Mouse (Mus musculus) left cerebral cortex, adult 8-10 months (tissue): ENCODE results near the gene Olfr669. TPM values are rescaled to one million over a fixed set of nuclear protein-coding genes. Genes with fewer than 3 reads are reported as not detected.
"Not testable (repeated sequence)": the region's sequence is repeated elsewhere in the genome, so short reads cannot be mapped to it uniquely, and the experiment has no call there.

Source experiments
- DNase-seq, 2 experiments: peaks; one replicate each; pipeline ENCODE4 v3.0.0; 2022; ENCODE audit warnings: low spot score in 2 of 2
- total RNA-seq, 4 experiments: library from RNA; stranded (reverse); gene quantifications; 2 replicates each; pipeline ENCODE4 v1.2.4; 2022

Olfr669 gene
- total RNA-seq, result not detected

GRCm38 (mm10) chr7:104933940-104934339, at the start of gene Olfr669:
TSS of gene Olfr669 (plus strand) at chr7:104934240.
- no peak for DNase-seq

DNA sequence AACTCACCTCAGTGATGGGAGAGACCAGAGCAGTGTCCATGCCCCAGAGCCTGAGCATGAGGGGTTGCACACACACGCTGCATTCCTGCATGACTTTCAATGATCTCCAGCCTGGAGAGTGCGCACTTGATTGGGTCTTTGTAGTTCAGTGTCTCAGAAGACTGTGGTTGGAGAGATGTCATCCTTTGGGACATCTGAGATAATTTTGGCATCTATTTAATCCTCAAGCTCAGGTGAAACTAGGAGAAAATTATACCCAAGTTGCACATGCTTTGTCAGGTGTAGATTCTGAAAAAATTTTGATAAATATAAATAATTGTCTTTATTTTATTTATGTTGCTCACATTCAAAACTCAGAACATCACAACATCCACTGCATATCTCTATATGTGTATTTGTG, 38.2 kb upstream of the Olfr669 start, which contains the start of gene Olfr666:
Olfr666 (minus strand) TSS at position 101 of the 400 bp plus-strand sequence.
- DNase-seq, result no peak

- no peak for DNase-seq
Measured at GRCm38 (mm10) chr7:104921382-104921781, 12.7 kb upstream of the Olfr669 start, which contains the start of gene Olfr667. TSS of gene Olfr667 (minus strand) at chr7:104921482.

- DNase-seq, result no peak
Measured at GRCm38 (mm10) chr7:104927957-104928356, 6.1 kb upstream of the Olfr669 start, which contains the start of gene Olfr668. TSS of gene Olfr668 (minus strand) at chr7:104928057.

DNA sequence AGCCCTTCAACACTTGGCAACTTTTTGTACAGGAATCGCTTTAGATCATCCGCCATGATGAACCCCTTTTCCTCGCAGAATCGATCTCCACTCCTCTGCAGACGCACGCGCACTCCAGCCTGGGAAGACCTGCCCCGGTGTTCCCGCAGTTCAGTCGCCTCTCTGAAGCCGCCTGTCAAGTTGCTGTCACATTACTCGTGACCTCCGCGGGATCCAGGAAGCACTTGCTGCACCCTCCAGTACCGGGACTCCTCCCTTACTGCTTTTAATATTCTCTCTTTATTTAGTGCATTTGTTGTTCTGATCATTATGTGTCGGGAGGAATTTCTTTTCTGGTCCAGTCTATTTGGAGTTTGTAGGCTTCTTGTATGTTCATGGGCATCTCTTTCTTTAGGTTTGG, 16.2 kb downstream of the Olfr669 start:
- not testable (repeated sequence) for DNase-seq

- DNase-seq, result no peak
Measured at GRCm38 (mm10) chr7:104962520-104962919, 28.5 kb downstream of the Olfr669 start, which contains the start of gene Olfr670. TSS of gene Olfr670 (minus strand) at chr7:104962620.

DNA sequence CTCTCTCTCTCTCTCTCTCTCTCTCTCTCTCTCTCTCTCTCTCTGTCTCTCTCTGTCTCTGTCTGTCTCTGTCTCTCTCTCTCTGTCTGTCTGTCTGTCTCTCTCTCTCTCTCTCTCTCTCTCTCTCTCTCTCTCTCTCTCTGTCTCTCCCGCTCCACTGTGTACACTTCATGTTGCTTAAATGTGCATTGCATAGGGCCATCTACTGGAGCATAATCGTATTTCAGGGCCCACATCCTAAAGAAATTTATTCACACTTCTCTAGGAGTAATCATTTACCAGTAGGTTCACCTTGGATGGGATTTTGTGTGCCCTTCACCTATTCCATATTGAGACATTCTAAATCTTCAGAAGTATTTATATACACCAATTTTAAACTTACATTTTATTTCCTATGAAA, 38.5 kb downstream of the Olfr669 start:
- not testable (repeated sequence) for DNase-seq

DNA sequence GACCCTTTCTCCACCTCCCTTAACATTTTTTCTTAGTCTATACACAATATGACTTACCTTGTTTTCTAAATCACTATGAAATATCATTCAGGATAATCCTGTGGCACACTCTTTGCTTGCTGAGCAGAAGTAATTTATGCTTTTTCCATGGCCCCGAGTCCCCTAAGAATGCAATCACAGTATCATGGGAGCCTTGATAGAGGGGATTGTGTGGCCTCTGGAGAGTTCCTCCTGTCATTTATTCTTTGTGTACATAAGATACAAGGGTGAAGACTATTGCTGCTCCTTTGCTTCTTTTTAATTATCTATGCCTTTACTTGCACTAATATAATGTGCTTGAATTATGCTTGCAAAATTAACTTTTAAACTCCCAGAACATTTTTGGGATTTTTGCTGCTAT, 45.0 kb downstream of the Olfr669 start, which contains the start of gene Olfr671:
Olfr671 (minus strand) TSS at position 101 of the 400 bp plus-strand sequence.
- no peak for DNase-seq

Other genes with a start within 250 kb of the Olfr669 start
- gene Olfr661, start 247.7 kb upstream of the Olfr669 start, total RNA-seq, result not detected
- not detected for gene Usp17le, start 156.8 kb upstream of the Olfr669 start, total RNA-seq
- gene Usp17lb, start 91.6 kb upstream of the Olfr669 start, total RNA-seq, result not detected
- not detected for gene Usp17la, start 77.2 kb upstream of the Olfr669 start, total RNA-seq
- not detected for gene Olfr665, start 56.2 kb upstream of the Olfr669 start, total RNA-seq
- not detected for gene Olfr666, start 38.3 kb upstream of the Olfr669 start, total RNA-seq
- not detected for gene Olfr667, start 12.8 kb upstream of the Olfr669 start, total RNA-seq
- not detected for gene Olfr668, start 6.2 kb upstream of the Olfr669 start, total RNA-seq
- gene Olfr670, start 28.4 kb downstream of the Olfr669 start, total RNA-seq, result not detected
- not detected for gene Olfr671, start 44.9 kb downstream of the Olfr669 start, total RNA-seq
- gene Olfr672, start 67.8 kb downstream of the Olfr669 start, total RNA-seq, result not detected
- not detected for gene Olfr675, start 94.2 kb downstream of the Olfr669 start, total RNA-seq
- not detected for gene Olfr676, start 98.5 kb downstream of the Olfr669 start, total RNA-seq
- gene Olfr677, start 117.1 kb downstream of the Olfr669 start, total RNA-seq, result not detected
- gene Olfr678, start 130.2 kb downstream of the Olfr669 start, total RNA-seq, result not detected
- not detected for gene Olfr679, start 147.0 kb downstream of the Olfr669 start, total RNA-seq
- gene Olfr680-ps1, start 158.6 kb downstream of the Olfr669 start, total RNA-seq, result not detected
- not detected for gene Olfr681, start 182.6 kb downstream of the Olfr669 start, total RNA-seq
- gene Olfr683, start 212.8 kb downstream of the Olfr669 start, total RNA-seq, result not detected
- not detected for gene Olfr684, start 229.4 kb downstream of the Olfr669 start, total RNA-seq